Comparison of ENCODE assay signal across 13 mouse cellular contexts in the genomic region with DNA sequence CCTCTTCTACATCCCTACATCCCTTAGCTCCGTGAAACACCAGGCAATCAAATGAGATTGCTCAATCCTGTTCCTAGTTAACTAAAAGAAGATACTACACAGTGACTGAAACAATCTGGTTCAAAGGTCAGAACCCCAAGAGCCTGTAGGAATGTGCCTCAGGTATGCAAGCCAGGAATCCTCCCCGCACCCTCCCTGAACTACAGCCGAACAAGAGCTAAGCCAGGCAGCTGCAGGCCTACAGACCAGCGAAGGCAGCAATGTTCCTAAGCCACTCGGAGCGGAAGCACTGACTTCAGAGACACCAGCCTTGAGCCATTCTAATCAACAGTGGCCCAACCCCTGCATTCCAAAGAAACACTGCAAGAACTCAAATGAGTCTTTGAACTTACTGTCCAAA. TPM values are rescaled to one million over a fixed set of nuclear protein-coding genes. Genes with fewer than 3 reads are reported as not detected.
DNase-seq lines count a peak whose midpoint lies in the region; ATAC-seq and TF ChIP-seq lines count a peak whose summit lies in the region.
"Had no signal": no experiment of that assay in that cellular context is flagged by ENCODE, and none has a peak within 500 bp of the region (broad histone marks: within the 10 kb centered on the region; RNA-seq: fewer than 3 reads in every experiment).

No protein-coding gene starts in this region.

- H3K9me3 ChIP-seq in ES-Bruce4 (replicated peaks; ENCODE audit: control insufficient read depth, insufficient read depth, low read length, poor library complexity, severe bottlenecking) (no peaks in the 10 kb centered on the region), ES-E14 (ENCODE audit: control insufficient read depth, insufficient read depth, low read depth, low read length) (no peaks in the 10 kb centered on the region)
- H3K9me3 ChIP-seq in intestine, postnatal 0 days (ENCODE audit: control insufficient read depth), result no peaks in the 10 kb centered on the region
- H3K9me3 ChIP-seq in liver, embryonic 13.5 days (replicated peaks), result no peaks in the 10 kb centered on the region
- no peaks in the 10 kb centered on the region for H3K9me3 ChIP-seq in limb, embryonic 10.5 days (replicated peaks)

- H3K4me2 ChIP-seq in intestine, postnatal 0 days (replicated peaks; ENCODE audit: low read depth), result 0 out of 2 replicates have a peak overlapping the region, but pooled peaks have one; percentile 1
- no peak overlapping the region for H3K4me2 ChIP-seq in liver, embryonic 13.5 days

- no peak for TF ChIP-seq CTCF in ES-Bruce4 (IDR thresholded peaks at IDR 0.05; ENCODE audit: low read depth, low read length)
- TF ChIP-seq CTCF in intestine, postnatal 0 days (IDR thresholded peaks at IDR 0.05; ENCODE audit: low read depth), result no peak

- no peak overlapping the region for H3K4me3 ChIP-seq in ES-Bruce4 (ENCODE audit: low read depth, low read length)
- no peak overlapping the region for H3K4me3 ChIP-seq in ES-E14 (ENCODE audit: insufficient read depth in 1 of 2, low read depth in 1 of 2, low read length in 2 of 2, poor library complexity in 1 of 2, severe bottlenecking in 1 of 2)
- H3K4me3 ChIP-seq in intestine, postnatal 0 days (ENCODE audit: low read depth, low read length), result no peak overlapping the region
- no peak overlapping the region for H3K4me3 ChIP-seq in liver, embryonic 13.5 days (replicated peaks)
- no peak overlapping the region for H3K4me3 ChIP-seq in limb, embryonic 10.5 days
- H3K4me3 ChIP-seq: erythroblast, embryonic 14.5 days; layer of hippocampus, adult 2 months had no signal

- H3K27ac ChIP-seq in ES-Bruce4 (ENCODE audit: insufficient read depth, low read length) (peak overlapping the region; percentile 70), ES-E14 (ENCODE audit: insufficient read depth, low read depth, low read length, poor library complexity, severe bottlenecking) (peak overlapping the region; percentile 24; the same call in 1 of the 2 replicates)
- H3K27ac ChIP-seq in intestine, postnatal 0 days (ENCODE audit: low read depth, low read length), result peak overlapping the region; percentile 15; the same call in 1 of the 2 replicates
- H3K27ac ChIP-seq in liver, embryonic 13.5 days, result peak overlapping the region; percentile 8; the same call in 1 of the 2 replicates
- no peak overlapping the region for H3K27ac ChIP-seq in limb, embryonic 10.5 days
- H3K27ac ChIP-seq: layer of hippocampus, adult 2 months had no signal

- H3K27me3 ChIP-seq in ES-Bruce4 (ENCODE audit: control insufficient read depth, insufficient read depth, low read length, poor library complexity, severe bottlenecking), result no peaks in the 10 kb centered on the region
- no peaks in the 10 kb centered on the region for H3K27me3 ChIP-seq in intestine, postnatal 0 days (replicated peaks; ENCODE audit: control insufficient read depth, insufficient read depth, low read length)
- H3K27me3 ChIP-seq in liver, embryonic 13.5 days, result no peaks in the 10 kb centered on the region
- no peaks in the 10 kb centered on the region for H3K27me3 ChIP-seq in limb, embryonic 10.5 days (ENCODE audit: low read depth, poor library complexity, severe bottlenecking)

- peak; percentile 76 for ATAC-seq in intestine, postnatal 0 days
- peak; percentile 40; the same call in 1 of the 2 replicates for ATAC-seq in liver, embryonic 13.5 days (ENCODE audit: low read depth)

- WGBS in intestine, postnatal 0 days, result 35% methylated on average over 6 of the region's 6 CpGs
- 79% methylated on average over 6 of the region's 6 CpGs for WGBS in liver, embryonic 13.5 days (ENCODE audit: insufficient replicate concordance)
- WGBS in limb, embryonic 10.5 days, result 54% methylated on average over 6 of the region's 6 CpGs

- no peaks in the 10 kb centered on the region for H3K36me3 ChIP-seq in ES-Bruce4 (ENCODE audit: control insufficient read depth, insufficient read depth, low read length, poor library complexity, severe bottlenecking)
- no peaks in the 10 kb centered on the region for H3K36me3 ChIP-seq in ES-E14 (ENCODE audit: control insufficient read depth, insufficient read depth, low read length, poor library complexity, severe bottlenecking)
- H3K36me3 ChIP-seq in intestine, postnatal 0 days (ENCODE audit: control insufficient read depth, insufficient read depth), result no peaks in the 10 kb centered on the region
- no peaks in the 10 kb centered on the region for H3K36me3 ChIP-seq in liver, embryonic 13.5 days
- H3K36me3 ChIP-seq in limb, embryonic 10.5 days, result no peaks in the 10 kb centered on the region

- H3K9ac ChIP-seq in ES-Bruce4 (ENCODE audit: low read depth, poor library complexity, severe bottlenecking), result no peak overlapping the region
- no peak overlapping the region for H3K9ac ChIP-seq in ES-E14 (ENCODE audit: insufficient read depth, low read depth, low read length, poor library complexity, severe bottlenecking)
- H3K9ac ChIP-seq in intestine, postnatal 0 days (ENCODE audit: low read depth, low read length), result no peak overlapping the region
- H3K9ac ChIP-seq in liver, embryonic 13.5 days, result no peak overlapping the region

- DNase-seq in ES-E14 (ENCODE audit: low read depth, low spot score), result peak; percentile 59
- DNase-seq in liver, embryonic 13.5 days, result no peak
- no peak for DNase-seq in thymus, postnatal 10 days (ENCODE audit: low spot score in 2 of 2)
- no peak for DNase-seq in cerebellum, adult 11-12 months
- DNase-seq in limb, embryonic 10.5 days (ENCODE audit: low spot score), result no peak
- DNase-seq: adrenal gland, adult 8-10 months; cerebellum, adult 9-10 months; gastrocnemius, postnatal 36 days; thymus, postnatal 36 days had no signal

- H3K4me1 ChIP-seq in ES-Bruce4 (ENCODE audit: control insufficient read depth, insufficient read depth, low read length) (peaks cover 9% of the 10 kb centered on the region), ES-E14 (ENCODE audit: control insufficient read depth in 2 of 2, insufficient read depth in 2 of 2, low read length in 2 of 2, poor library complexity in 1 of 2) (peaks cover 3 to 28% of the 10 kb centered on the region in 2 experiments)
- peaks cover 27% of the 10 kb centered on the region for H3K4me1 ChIP-seq in intestine, postnatal 0 days (replicated peaks; ENCODE audit: control insufficient read depth, insufficient read depth, low read length)
- H3K4me1 ChIP-seq in liver, embryonic 13.5 days (replicated peaks), result peaks cover 93% of the 10 kb centered on the region
- peaks cover 16% of the 10 kb centered on the region for H3K4me1 ChIP-seq in limb, embryonic 10.5 days

- TF ChIP-seq EP300 in ES-Bruce4 (IDR thresholded peaks at IDR 0.05; ENCODE audit: insufficient read depth, low read depth, low read length), result peak; percentile 83; the same call in 1 of the 2 replicates

- in situ Hi-C loops in ES-E14 (cut with MboI; ENCODE audit: low sequenced_read_pairs in 2 of 2, unreplicated experiment in 2 of 2), result no loop called here

- TF ChIP-seq POLR2A in ES-Bruce4 (IDR thresholded peaks at IDR 0.05; ENCODE audit: insufficient read depth, low read length), result no peak

TF ChIP-seq in ES-E14, 5 proteins besides CTCF, POLR2A, EP300 and RAD21:
- TF ChIP-seq HCFC1 (IDR thresholded peaks at IDR 0.05; ENCODE audit: borderline replicate concordance, insufficient read depth, low read length) (no peak), ZC3H11A (IDR thresholded peaks at IDR 0.05; ENCODE audit: borderline replicate concordance, low read depth, low read length) (no peak), CHD2 (IDR thresholded peaks at IDR 0.05; ENCODE audit: low read depth, low read length) (no peak), ZNF384 (IDR thresholded peaks at IDR 0.05; ENCODE audit: low read depth, low read length) (no peak), MAFK (IDR thresholded peaks at IDR 0.05; ENCODE audit: insufficient read depth, low read depth, low read length) (no peak)

RNA-seq across cellular contexts. Expression of gene Pacsin2, which starts 20.0 kb away (rescaled TPM):
- polyA plus RNA-seq in ES-Bruce4 (2011; ENCODE audit: insufficient read depth, insufficient read length, low read depth, missing spikeins), result 78.3 and 82.8 TPM in 2 replicates
- 43.8 and 67.7 TPM in 2 replicates for total RNA-seq in ES-E14 (2012; rRNA removed)
- polyA plus RNA-seq in intestine, postnatal 0 days (2015; fragmentation: Nextera tagmentation; extraction: Ambion mirVana), result 40.9 and 47.3 TPM in 2 replicates
- polyA plus RNA-seq in liver, embryonic 13.5 days (2015; fragmentation: Nextera tagmentation; extraction: Ambion mirVana), result 45.0 and 58.2 TPM in 2 replicates
- 56.9 and 61.0 TPM in 2 replicates for polyA plus RNA-seq in limb, embryonic 10.5 days (2016; fragmentation: Nextera tagmentation; extraction: Ambion mirVana)
